10 mouse cellular contexts compared by ENCODE assay signal in the genomic region with DNA sequence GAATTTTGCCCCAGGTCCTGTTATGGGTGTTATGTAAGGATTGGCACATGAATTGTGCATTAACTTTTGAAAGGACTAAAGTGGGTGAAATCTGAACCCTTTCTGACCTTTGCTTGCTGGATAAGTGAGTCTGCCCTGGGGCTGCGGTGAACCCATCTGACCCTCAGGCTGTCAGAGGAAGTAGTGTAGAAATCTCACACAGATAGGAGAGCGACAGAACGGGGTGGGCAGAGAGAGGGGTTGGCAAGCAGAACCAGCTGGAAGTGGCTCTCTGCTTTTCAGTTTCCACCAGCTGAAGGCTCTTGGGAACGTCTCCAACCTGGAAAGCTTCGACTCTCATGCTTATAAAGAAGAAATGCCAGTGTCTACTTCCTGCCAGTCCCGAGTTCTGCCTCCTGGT. TPM values are rescaled to one million over a fixed set of nuclear protein-coding genes. Genes with fewer than 3 reads are reported as not detected.
DNase-seq lines count a peak whose midpoint lies in the region; ATAC-seq lines count a peak whose summit lies in the region.
"Had no signal": no experiment of that assay in that cellular context is flagged by ENCODE, and none has a peak within 500 bp of the region (broad histone marks: within the 10 kb centered on the region; RNA-seq: fewer than 3 reads in every experiment).

No protein-coding gene starts in this region.

- intact Hi-C loops in left cerebral cortex, postnatal 14 days (cut with DNase I): loop anchor here (5.0 to 10.0 kb wide), 4 partner anchors 178 to 785 kb away; partner anchors contain the start of gene Gm45623

- ATAC-seq in CD4-positive, CD25-positive, alpha-beta regulatory T cell, adult 4 months: no peak

- peak; percentile 20 for DNase-seq in gastrocnemius, postnatal 25 days
- no peak for DNase-seq in gastrocnemius, adult 8-10 months (ENCODE audit: low spot score in 2 of 2)
- peak; percentile 30 for DNase-seq in retina, postnatal 1 day
- DNase-seq in retina, embryonic 14.5 days (ENCODE audit: low spot score): no peak
- DNase-seq in left cerebral cortex, postnatal 14 days (ENCODE audit: low spot score in 2 of 2): peak; percentile 67 to 82
- no peak for DNase-seq in thymus, postnatal 0 days (ENCODE audit: low spot score)
- no peak for DNase-seq in urinary bladder, adult 18-20 months (ENCODE audit: low spot score in 2 of 2)

RNA-seq across cellular contexts. Expression of gene Il9, which starts 4.8 kb away (rescaled TPM):
- total RNA-seq in gastrocnemius, postnatal 25 days (2021): not detected
- total RNA-seq in gastrocnemius, adult 8-10 months (2022): not detected
- not detected for total RNA-seq in left cerebral cortex, postnatal 14 days (2021)
- 1.2 and 2.6 TPM in 2 replicates for polyA plus RNA-seq in thymus, postnatal 0 days (2015; fragmentation: Nextera tagmentation; extraction: Ambion mirVana)
- polyA plus RNA-seq in CD4-positive, CD25-positive, alpha-beta regulatory T cell, adult 4 months (2017; shearing (Covaris generic)): not detected
- total RNA-seq: left cerebral cortex, adult 2 months; monocyte, adult 5-6 weeks had no signal

RNA-seq across cellular contexts. Expression of gene Slc25a48, which starts 39.1 kb away (rescaled TPM):
- not detected for total RNA-seq in gastrocnemius, postnatal 25 days (2021)
- total RNA-seq in gastrocnemius, adult 8-10 months (2022): under 1 TPM in 1 of 4 experiments, not detected in 3; 0.11 TPM
- total RNA-seq in left cerebral cortex, postnatal 14 days (2021): under 1 TPM; 0.08 to 0.13 TPM
- 0.12 and 0.14 TPM in 2 replicates for polyA plus RNA-seq in thymus, postnatal 0 days (2015; fragmentation: Nextera tagmentation; extraction: Ambion mirVana)
- not detected for polyA plus RNA-seq in CD4-positive, CD25-positive, alpha-beta regulatory T cell, adult 4 months (2017; shearing (Covaris generic))
- total RNA-seq: left cerebral cortex, adult 2 months; monocyte, adult 5-6 weeks had no signal

RNA-seq across cellular contexts. Expression of gene Fbxl21, which starts 45.0 kb away (rescaled TPM):
- under 1 TPM in 1 of 2 experiments, not detected in 1; 0.51 TPM for total RNA-seq in gastrocnemius, postnatal 25 days (2021)
- under 1 TPM in 2 of 4 experiments, not detected in 2; 0.24 to 0.29 TPM for total RNA-seq in gastrocnemius, adult 8-10 months (2022)
- 1 to 10 TPM; 3.1 to 4.0 TPM for total RNA-seq in left cerebral cortex, postnatal 14 days (2021)
- 1.1 TPM in 2 replicates for polyA plus RNA-seq in thymus, postnatal 0 days (2015; fragmentation: Nextera tagmentation; extraction: Ambion mirVana)
- polyA plus RNA-seq in CD4-positive, CD25-positive, alpha-beta regulatory T cell, adult 4 months (2017; shearing (Covaris generic)): 1 to 10 TPM; 1.6 to 2.2 TPM

RNA-seq across cellular contexts. Expression of gene Gm3045, which starts 50.9 kb away (rescaled TPM):
- total RNA-seq in gastrocnemius, postnatal 25 days (2021): not detected
- not detected for total RNA-seq in gastrocnemius, adult 8-10 months (2022)
- total RNA-seq in left cerebral cortex, postnatal 14 days (2021): not detected
- polyA plus RNA-seq in thymus, postnatal 0 days (2015; fragmentation: Nextera tagmentation; extraction: Ambion mirVana): not detected in 2 replicates
- polyA plus RNA-seq in CD4-positive, CD25-positive, alpha-beta regulatory T cell, adult 4 months (2017; shearing (Covaris generic)): not detected
- total RNA-seq: left cerebral cortex, adult 2 months; monocyte, adult 5-6 weeks had no signal

Comparison
In these comparisons a context has a peak if more than half of its experiments do, and no peak if none do; other contexts are left out.
1. DNase-seq: peak in gastrocnemius, postnatal 25 days (single experiment), retina, postnatal 1 day (single experiment) and left cerebral cortex, postnatal 14 days (2 of 2); none in gastrocnemius, adult 8-10 months (0 of 2), retina, embryonic 14.5 days (single experiment), thymus, postnatal 0 days (single experiment) and urinary bladder, adult 18-20 months (0 of 2).